Mouse (Mus musculus) adrenal gland, postnatal 10 days (tissue): ENCODE measurements at regions not wholly inside any gene's neighbourhood (a gene's known extent, or its start where the extent isn't known, plus 50 kb on each side); places are given as distances from the start of the nearest gene placed in this dataset.
"Not testable (repeated sequence)": the region's sequence is repeated elsewhere in the genome, so short reads cannot be mapped to it uniquely, and the experiment has no call there.

ENCODE experiments used
- DNase-seq: peaks from one replicate; pipeline ENCODE4 v3.0.0; 2021; ENCODE audit warnings: mixed read lengths

DNA sequence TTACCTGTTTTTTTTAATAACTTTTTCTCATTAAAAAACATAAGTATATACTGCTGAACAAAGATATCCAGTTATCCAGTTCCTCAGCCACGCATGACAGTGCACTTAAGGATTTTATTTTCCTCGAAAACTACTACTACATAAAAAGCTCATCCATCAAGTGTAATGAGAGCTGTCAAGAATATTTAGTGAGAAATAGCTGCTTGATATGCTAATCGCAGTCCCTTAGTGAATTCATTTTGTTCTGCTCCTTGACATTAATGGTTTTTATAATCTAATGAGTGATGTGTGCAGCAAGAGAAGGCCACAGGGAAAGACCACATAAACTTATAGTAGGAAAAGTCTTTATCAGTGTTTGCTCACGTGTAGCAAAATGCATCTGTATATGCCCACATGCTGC, 754.0 kb upstream of the Slc39a10 start:
- no peak for DNase-seq

DNA sequence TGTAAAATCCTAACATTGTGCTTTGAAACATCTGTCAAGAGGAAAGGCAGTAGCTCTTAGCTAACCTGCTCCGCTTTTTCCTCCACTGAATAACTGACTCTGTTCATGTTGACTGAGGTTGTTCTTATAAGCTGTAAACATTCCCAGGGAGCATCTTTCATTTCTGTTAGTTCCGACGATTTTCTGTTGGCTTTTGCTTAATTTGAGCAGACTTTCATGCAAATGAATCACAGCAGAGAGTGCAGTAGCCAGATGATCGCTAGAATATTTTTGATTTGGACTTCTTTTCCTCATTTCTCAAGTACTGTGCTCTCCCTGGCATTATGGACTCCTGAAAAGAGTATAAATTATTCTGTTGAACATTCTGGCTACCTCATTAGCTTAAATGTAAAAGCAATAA, 713.9 kb upstream of the Slc39a10 start:
- DNase-seq = no peak

DNA sequence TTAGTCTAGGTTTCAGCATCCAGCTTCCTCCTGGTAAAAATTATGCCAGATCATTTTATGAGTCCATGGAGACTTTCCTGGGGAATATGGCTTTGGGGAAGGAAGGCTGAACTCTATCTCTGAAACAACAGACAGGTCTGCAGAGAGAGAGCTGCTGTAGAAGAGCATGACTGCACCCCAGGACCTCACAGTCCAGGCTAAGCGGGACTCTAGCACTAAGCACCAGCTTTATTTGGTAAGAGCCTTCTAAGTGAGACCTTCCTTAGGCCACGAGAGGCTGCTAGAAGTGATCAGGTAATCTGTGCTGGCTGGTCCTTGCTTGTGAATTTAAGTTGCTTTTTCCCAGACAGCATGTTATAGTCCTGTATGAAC, 711.3 kb upstream of the Slc39a10 start:
- no peak for DNase-seq

DNA sequence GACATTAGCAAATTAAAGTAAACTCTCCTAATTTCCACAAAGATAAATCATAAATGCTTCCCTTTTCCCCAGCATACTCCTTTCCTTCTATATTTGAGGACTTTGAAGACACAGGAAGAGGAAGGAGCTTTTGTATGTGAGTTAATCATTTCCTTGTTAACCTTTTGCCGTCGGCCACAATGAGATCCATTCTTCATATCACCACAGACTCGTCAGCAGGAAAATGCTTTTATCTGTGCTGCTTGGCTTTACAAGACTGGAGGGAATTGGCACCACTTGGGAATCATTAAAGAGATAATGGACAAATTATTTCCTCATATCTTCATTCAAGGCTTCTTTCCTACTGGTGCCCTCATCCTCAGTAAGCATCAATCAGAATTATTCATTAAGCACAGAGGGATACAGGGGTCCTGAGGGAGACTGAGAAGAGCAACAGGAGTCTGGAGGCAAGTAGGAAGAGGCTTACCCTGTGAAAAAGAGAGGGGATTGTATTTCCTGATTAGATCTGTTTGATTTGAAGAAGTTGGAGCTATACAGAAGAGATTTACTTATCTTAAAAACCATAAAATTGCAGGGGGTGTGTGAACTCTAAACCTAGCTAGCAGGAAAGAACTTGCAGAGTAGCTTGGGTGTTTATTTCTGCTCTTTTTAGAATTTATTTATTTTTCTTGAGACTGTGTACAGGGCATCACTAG, 710.8 kb upstream of the Slc39a10 start:
- DNase-seq = no peak

DNA sequence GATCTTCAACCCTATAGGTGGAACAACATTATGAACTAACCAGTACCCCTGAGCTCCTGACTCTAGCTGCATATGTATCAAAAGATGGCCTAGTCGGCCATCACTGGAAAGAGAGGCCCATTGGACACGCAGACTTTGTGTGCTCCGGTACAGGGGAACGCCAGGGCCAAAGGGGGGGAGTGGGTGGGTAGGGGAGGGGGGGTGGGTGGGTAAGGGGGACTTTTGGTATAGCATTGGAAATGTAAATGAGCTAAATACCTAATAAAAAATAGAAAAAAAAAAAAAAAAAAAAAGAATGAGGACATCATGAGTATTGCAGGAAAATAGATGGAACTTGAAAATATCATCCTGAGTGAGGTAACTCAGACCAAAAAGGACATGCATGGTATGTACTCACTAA, 701.0 kb upstream of the Slc39a10 start:
- not testable (repeated sequence) for DNase-seq

DNA sequence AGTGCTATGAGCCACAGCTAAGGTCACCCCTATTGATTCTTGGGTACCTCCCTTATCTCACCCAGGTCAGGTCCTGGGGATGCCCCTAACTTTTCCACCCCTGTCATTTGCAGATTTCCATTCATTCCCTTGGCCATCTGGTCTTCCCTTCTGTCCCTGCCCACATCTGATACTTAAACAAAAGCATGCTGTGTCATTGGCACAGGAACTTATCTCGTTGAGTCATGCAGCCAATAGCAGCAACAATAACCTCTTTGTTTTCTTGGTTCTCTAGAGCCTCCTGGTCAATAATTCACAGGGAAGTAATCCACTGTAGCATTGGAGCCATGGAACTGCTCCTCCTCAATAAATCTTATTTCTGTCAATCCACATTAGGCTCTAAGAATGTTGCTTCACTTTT, 653.0 kb upstream of the Slc39a10 start:
- DNase-seq = no peak

DNA sequence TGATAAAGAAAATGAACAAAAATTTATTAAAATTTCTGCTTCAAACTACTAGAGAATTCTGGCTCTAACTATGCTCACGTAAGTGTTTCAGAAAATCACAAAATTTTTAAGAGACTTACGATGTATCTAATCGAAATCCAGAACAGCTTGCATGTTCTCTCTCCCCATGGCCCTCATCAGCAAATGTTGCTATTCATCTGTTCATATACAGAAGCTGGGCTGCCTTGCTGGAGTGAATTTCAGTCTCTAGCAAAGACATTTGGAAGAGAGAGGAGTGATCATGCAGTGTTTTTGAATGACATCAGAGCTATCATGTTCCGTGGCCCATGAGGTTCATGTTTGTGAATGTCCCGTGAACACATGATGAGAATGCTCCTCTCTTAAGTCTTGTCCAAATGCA, 618.8 kb upstream of the Slc39a10 start:
- no peak for DNase-seq

DNA sequence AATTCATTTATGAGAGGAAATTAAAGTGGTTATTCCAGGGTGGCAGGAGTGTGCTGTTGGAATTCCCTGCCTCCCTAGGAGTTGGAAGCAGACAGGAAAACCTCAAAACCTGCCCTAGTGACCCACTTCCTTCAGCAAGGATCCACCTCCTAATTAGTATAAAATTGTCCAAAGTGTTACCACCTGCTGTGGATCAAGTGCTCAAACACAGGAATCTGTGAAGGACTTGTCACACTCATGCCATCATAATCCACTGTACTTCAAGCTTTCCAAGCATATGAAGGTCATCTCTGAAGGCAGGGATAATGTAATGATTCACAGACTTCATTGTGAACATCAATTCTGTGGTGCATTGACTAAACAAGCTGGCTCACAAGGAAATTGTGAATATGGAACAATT, 615.1 kb upstream of the Slc39a10 start:
- DNase-seq = no peak

DNA sequence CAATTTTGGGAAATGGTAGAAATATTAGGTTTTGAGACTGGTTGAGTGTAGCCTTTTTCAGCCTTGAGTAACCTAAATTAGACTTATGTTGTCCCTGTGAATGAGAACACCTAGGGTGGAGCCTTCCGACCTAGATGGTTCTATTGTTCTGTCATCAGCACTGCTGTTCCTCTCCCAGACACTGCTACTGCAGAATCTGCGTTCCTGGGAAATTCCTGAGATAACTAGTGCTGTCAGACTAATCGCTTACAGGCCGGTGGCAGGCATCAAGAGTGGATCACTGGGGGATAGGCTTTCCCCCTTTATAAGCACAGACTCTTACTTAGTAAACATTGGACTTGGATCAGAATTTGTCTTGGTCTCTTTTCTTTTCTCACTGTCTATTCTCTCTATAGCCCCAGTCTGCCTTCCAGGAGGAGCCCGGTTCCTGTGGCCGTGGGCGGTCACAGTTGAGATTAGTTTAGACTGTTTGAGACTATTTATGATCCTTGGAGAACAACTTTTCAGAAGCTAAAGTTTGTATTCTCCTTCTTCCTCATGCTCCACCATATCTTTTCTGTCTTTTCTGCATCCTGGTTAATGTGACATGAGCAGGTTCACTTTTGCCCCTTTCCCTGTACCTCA, 596.0 kb upstream of the Slc39a10 start:
- no peak for DNase-seq

DNA sequence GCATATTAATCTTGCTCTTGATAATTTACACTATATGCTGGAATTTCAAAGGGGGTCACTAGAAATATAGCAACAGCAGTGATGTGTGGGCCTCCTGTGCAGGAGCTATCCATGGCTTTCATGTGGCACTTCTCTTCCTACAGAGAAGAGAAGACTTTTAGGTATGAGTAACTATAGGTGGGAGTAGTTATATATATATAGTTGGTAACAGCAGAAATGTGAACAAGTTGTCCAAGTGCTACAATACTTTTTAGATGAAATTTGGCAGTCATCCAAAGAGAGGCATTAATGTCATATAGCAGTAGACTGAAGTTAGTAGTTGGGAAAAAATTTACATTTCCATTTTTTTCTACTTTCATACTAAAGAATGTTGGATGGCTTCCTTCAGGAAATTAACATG, 593.4 kb upstream of the Slc39a10 start:
- no peak for DNase-seq

DNA sequence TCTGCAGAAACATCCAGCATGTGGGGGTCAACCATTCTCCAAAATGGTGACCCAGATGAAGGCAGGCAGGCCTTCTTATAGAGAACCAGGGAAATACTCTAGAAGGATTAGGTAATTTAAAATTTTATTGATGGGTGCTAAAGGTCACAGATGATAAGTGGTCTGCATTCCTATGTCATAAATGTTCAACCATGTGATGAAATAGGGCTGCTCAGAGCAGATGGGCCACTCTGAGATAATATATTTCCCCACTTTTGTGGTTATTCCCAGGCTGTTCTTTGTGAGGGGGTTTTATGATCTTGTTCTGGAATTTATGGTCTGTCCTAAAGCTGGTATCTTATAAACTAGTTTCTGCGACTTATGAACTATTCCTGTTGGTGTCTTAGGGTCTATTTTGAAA, 586.4 kb upstream of the Slc39a10 start:
- no peak for DNase-seq

DNA sequence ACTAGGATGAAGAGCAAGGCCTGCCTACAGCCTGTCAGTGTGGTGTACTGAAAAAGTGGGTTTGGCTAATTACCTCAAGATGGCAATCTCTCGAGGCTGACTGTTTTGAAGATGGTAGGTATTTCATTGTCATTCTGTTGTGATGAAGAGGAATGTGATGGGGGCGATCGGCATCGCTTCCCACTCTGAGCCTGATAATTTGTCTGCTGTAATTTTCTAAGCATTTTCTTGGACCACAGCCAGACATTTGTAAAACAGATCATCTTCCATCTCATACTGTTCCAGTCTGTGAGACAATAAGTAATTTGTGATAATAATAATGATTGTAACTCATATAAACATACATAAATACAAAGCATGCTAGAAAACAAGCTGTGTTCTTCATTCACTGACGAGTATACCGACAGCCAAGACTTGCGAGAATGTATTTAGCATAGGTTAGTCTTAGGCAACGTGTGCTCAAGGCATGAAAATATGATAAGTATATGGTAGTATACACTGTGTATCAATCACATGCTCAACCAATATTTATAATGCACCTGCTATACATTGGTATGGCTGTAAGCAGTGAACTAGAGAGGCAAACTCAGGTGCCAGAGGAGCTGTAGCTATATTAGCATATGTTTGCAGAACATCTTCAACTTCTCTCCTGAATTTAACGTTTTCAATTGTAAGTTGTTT, 574.1 kb upstream of the Slc39a10 start:
- DNase-seq = no peak

DNA sequence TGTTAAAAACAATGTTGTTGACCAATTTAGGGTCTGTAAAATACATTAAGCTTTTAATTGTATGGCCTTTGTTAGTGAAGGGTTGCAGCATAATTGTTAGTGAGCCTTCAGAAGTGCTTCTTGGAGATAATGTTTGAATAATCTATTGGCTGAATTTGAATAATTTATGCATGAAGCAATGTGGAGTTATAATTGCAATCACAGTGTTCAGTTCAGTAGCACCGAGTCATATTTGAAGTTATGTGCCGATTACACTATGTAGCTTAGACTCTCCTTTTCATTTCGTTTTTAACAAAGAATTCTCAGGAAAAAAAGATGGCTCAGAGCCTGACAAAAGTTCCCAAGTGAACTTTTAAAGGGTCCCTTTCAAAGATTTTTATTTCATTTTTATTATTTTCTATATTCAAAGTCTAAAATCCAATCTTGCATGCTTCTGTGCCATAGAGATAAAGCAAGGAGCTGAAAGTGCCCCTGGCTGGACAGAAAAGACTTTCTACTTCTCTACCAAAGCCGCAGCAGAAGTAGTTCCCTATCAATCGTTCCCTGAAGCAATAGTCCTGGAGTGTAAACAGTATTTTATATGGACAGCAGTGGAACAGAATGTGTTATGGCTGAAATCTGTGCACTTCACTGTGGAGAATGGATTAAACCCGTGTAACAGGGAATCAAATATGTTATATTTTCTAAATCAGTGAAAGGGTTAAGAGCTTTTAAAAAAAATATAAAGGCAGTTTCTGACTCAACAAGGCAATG, 556.3 kb upstream of the Slc39a10 start:
- DNase-seq = no peak

DNA sequence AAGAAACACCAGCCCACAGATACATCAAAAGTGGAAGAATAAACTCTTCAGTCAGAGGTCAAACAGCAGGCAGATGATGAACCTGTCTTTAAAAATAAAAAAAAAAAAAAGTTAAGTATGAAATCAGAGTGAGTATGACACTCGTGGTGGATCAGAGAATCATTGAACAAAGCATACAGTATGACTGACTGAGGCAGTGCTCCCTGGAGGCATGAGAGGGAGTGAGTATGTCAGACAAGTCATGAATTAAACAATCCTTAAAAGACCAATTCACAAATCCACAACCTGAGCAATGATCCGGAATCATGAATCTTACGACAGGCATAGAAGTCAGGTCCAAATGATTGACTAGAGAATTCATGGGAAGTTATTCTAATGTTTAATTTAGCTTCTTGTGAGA, 555.4 kb upstream of the Slc39a10 start:
- no peak for DNase-seq

DNA sequence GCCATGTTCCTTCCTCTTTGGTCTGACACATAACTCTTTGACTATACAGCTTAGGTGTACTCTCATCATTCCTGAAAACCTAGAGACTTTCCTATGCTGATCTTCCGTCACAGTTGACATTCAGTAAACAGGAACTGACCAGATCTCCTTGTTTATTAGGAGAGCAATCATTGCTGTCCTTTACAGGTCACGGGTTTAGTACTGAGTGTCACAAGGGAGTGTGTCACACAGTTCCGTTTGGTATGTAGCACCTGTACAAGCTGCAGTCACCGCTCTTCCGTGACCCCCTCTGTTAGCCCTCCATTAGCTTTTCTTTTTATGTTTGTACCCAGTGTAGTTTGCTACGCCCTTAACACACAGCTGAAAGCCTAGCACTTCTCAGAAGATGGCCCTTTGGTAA, 553.4 kb upstream of the Slc39a10 start:
- no peak for DNase-seq

DNA sequence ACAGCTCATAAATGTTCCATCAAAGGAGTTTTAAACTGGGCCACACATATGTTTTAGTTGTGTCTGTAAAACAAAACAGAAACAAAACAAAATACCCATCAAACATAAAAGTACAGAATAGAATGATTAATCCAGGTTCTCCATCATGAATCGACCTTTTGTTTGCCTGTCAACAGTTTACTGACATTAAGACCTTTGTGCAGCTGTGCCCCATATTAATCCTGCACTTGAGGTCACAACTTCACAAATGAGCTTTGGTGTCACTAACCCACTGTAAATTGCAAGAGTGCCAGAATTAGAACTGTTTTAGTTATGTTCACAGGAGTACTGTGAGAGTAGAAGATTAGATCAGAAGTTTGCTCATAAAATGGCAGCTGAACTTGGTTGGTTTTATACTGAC, 540.2 kb upstream of the Slc39a10 start:
- DNase-seq = no peak

DNA sequence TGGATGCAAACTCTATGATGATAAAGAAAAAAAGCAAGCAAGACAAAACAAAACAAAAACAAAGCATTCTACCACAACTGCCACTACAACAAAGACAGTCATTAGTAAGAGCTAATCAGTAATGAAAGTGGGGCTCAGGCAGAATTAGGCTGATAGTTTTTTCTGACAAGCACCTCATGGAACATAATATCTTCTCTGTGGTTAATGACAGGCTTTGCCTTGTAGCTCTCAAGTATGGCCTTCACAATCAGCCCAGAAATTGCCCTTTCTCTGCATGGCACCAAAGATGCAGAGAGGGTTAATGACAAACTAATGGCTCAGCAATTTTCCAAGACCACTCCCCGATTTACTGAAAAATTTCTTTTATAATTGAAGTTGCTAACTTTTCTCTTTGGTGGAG, 512.5 kb upstream of the Slc39a10 start:
- DNase-seq = no peak

DNA sequence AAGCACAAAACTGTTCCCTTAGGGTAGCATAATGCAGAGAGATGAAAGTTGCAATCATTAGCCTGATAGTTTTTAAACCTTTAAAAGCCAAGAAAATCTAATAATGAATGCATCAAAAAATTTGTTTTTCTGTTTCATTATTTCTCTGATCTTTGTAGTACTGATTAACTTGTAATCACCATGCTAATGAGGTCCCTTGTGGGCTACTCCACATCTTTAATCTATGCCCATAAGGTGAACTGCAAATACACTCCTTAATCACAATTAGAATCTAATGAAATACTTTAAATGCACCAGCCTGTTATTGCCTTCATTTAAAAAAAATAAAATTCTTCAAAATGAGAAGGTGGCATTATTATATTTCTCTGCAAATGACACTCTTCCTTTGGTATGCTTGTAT, 493.9 kb upstream of the Slc39a10 start:
- DNase-seq = no peak

DNA sequence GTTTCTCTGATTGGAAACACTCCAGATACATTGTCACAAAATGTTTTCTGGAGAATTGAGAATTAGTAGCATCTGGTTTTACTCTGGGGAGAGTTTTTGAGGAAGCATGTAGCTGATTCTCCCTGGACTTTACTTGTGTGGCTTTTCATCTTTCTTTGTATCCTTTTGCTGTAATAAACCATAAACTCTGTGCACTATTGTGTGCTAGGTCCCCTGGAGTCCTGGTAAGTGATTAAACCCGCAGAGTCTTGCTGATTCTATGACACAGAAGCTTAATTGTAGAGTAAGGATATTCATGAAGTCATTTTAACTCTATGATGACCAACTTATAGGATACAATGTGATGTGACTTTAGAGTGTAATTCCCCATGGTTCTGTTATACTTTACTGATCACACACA, 486.1 kb upstream of the Slc39a10 start:
- DNase-seq = no peak

DNA sequence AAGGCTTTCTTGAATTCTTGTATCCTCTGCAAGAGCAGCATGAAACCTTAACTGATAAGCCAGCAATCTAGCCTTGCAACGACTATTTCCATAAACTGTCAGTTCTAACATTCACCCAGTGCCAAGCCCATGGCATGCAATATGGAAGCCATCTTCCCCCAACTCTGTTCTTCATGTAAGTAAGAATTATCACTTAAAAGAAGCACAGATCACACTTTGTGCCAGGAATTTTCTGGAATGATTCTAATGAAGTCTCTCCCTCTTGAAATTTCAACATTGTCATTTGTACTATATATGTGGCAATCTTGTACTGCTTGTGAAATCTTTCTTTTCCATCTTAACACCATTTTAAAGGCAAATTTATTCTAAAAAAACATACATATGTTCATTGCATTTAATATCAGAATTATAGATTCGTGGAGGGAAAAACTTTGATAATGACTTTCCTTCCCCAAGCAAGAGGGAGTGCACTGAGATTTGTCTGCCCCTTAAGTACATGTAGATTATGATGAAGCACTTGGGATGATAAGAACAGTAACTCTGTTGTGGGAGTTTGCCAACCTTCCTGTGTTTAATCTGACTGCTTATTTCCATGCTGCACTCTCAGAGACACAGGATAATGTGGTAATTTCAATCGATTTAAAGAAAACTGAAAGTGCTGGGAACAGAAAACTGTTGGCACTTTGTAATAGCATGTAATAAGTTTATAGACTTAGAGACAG, 447.2 kb upstream of the Slc39a10 start:
- no peak for DNase-seq

DNA sequence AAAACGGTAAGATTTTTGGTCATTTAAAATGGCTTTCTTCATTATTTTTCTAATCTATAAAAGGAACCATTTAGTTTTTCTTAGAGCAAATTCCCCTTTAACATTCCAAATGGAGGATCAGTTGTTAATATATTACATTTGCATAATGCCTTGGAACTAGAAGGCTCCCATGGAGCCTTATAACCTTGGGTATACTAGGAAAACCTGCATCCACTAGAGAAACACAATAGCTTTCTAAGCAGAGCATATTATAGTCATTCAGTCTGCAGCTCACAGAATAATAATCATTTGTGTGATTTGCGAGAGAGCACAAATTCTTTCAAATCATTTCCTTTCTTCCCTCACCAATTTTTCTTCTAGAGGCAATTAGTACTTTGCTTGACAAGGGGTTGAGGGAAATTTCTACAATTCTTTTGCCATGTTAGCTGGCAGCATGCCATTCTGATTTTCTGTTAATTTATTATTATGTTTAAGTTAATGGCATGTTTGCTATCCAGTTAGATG, 418.0 kb upstream of the Slc39a10 start:
- DNase-seq = no peak

DNA sequence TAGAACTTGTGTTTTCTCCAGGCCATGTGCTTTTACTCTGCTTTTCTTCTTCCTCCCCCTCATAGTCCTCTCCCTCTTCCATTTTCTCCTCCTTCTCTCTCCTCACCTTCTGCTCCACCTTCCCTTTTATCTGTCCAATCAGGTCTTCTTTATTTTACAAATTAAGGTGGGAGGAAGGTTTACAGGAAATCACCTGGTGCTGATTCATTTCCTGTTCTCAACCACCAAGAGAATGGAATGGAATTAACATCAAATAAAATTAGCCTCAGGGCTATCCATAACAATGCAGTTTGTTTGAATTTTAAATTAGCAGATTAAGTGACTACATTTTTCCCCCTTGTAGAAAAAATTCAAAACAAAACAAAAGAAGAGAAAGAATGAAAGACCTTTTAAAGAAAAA, 414.3 kb upstream of the Slc39a10 start:
- no peak for DNase-seq
